Mouse (Mus musculus) olfactory bulb, adult 2 months (tissue): ENCODE results near the gene Slc16a6.

Experiments
- CTCF ChIP-seq: fragments of 200-500 bp; IDR thresholded peaks from 2 replicates; pipeline ENCODE4 v1.5.1; 2012; ENCODE audit warnings: low read depth, mild to moderate bottlenecking, low read length, moderate library complexity; ENCODE audit not compliant: insufficient read depth
- POLR2A ChIP-seq: fragments of 200-500 bp; IDR thresholded peaks from 2 replicates; pipeline ENCODE4 v1.6.1; 2012; ENCODE audit warnings: mild to moderate bottlenecking, low read depth, low read length, moderate library complexity; ENCODE audit not compliant: insufficient read depth

GRCm38 (mm10) chr11:109474836-109475235 is 1.4 kb upstream of the Slc16a6 start:
- TF ChIP-seq CTCF: no peak
- no peak for TF ChIP-seq POLR2A
